Mouse (Mus musculus) erythroblast, embryonic 14.5 days (primary cell): ENCODE results near the gene Baz2b. TPM values are rescaled to one million over a fixed set of nuclear protein-coding genes. Genes with fewer than 3 reads are reported as not detected.

ENCODE experiments used
- H3K27me3 ChIP-seq: 2 replicates; pipeline ENCODE4 v1.6.1; 2012; ENCODE audit warnings: inconsistent platforms; ENCODE audit not compliant: control insufficient read depth
- H3K36me3 ChIP-seq: 2 replicates; pipeline ENCODE4 v1.6.1; 2012; ENCODE audit warnings: mild to moderate bottlenecking, inconsistent platforms; ENCODE audit not compliant: control insufficient read depth
- H3K4me1 ChIP-seq: 2 replicates; pipeline ENCODE4 v1.6.1; 2012; ENCODE audit warnings: inconsistent platforms; ENCODE audit not compliant: control insufficient read depth
- H3K4me3 ChIP-seq: replicated peaks from 2 replicates; pipeline ENCODE3; 2012; ENCODE audit warnings: moderate library complexity, mild to moderate bottlenecking, inconsistent platforms
- H3K9me3 ChIP-seq: 2 replicates; pipeline ENCODE4 v1.6.1; 2012; ENCODE audit warnings: low read length, inconsistent platforms, mixed read lengths; ENCODE audit not compliant: control insufficient read depth
- GATA1 ChIP-seq: IDR thresholded peaks from 2 replicates; pipeline ENCODE4 v1.6.1; 2012; ENCODE audit warnings: low read length, inconsistent platforms, mixed read lengths
- TAL1 ChIP-seq: IDR thresholded peaks from 3 replicates; pipeline ENCODE4 v1.6.1; 2012; ENCODE audit warnings: low read length, inconsistent platforms, mixed read lengths
- polyA plus RNA-seq: library from polyadenylated mRNA; stranded (reverse); fragments of >175 nt; gene quantifications from 2 replicates; pipeline ENCODE4 v1.2.3, GENCODE M21; 2012

The Baz2b gene
- polyA plus RNA-seq, 1 experiment, result 1.8 TPM

DNA sequence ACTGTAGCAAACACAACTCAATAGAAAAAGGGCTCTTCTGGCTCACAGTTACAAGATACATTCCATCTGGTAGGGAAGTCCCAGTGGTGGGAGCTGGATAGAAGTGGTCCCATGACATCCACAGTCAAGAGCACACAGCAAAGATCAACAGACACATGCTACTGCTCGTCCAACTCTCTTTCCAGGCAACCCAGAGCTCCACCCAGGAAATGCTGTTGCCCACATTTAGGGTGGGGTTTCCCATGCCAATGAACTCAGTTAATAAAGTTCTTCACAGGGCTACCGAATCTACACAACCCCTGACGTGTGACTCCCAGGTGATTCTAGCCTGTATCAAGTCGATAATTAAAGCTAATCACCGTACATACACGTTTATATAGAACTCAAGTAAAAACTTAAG, 5.5 kb downstream of the Baz2b start:
- H3K4me3 ChIP-seq, result no peak overlapping the region
- TF ChIP-seq GATA1, result no peak
- no peak for TF ChIP-seq TAL1
- H3K36me3 ChIP-seq, result peaks cover 39% of the 10 kb centered on the region
- H3K9me3 ChIP-seq, result no peaks in the 10 kb centered on the region
- peaks cover 27% of the 10 kb centered on the region for H3K4me1 ChIP-seq
- no peaks in the 10 kb centered on the region for H3K27me3 ChIP-seq

DNA sequence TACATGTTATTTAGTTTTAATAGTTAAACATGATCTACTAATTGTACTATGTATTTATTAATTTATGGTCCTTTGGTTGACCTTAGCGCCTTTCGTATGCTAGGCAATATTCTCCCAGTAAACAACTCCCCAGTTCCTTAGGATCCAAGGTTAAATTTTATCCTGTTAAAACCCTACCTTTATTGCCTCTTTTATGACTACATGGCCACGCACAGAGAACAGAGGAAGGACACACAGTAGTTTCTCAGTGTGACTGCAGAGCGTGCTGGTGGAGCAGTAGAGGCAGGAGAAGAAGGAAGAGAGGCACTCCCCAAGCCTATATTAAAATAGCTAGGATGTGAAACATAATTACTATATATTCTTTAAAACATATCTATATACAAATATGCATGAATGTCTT, 5.9 kb downstream of the Baz2b start:
- no peak overlapping the region for H3K4me3 ChIP-seq
- H3K27me3 ChIP-seq, result no peaks in the 10 kb centered on the region
- TF ChIP-seq TAL1 (no peak), GATA1 (no peak)
- no peaks in the 10 kb centered on the region for H3K9me3 ChIP-seq
- H3K36me3 ChIP-seq, result peaks cover 39% of the 10 kb centered on the region
- peaks cover 27% of the 10 kb centered on the region for H3K4me1 ChIP-seq

DNA sequence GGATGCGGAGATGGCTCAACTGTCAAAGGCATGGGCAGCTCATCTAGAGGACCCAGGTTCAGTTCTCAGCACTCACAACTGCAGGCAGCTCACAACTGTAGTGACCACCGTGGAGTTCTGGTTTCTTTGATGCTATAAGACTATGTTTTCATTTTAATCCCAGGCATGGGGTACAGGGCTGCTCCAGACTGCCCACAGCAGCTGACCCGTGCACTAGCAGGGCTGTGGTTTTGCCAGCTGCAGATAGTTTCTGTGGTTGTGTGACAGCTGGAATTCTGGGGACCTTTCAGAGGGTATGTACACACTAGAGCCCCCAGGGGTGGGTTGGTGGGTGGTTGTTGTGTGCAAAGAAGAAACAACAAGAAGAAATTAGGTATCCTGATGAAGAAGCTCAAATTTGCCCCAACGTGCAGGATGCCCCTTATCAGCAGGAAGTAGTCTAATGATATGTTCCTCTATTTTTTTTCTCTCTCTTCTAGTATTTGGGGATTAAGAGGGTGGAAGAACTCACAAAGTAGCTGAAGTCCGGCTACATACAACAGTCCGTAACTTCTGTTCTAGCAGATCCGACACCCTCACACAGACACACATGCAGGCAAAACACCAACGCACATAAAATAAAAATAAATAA, 6.6 kb downstream of the Baz2b start:
- TF ChIP-seq TAL1 (no peak), GATA1 (no peak)

DNA sequence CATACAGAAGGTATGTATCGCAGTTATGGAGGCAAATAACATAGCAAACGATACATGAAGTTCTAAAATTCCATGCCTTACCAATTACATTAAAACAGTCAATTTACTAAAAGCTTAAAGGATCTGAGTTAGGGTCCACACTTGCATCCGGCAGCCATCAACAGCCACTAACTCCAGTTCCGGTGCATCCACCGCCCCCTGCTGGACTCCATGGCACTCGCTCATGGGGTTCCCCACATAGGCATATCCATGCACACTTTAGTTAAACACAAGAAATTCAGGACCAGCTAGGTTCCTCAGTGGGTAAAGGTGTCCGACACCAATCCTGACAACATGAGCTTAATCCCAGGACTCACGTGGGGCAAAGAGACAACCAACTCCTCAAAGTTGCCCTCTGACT, 9.0 kb downstream of the Baz2b start:
- no peak overlapping the region for H3K4me3 ChIP-seq
- H3K27me3 ChIP-seq, result no peaks in the 10 kb centered on the region
- no peaks in the 10 kb centered on the region for H3K9me3 ChIP-seq
- H3K36me3 ChIP-seq, result peaks cover 26% of the 10 kb centered on the region
- H3K4me1 ChIP-seq, result peaks cover 20% of the 10 kb centered on the region
- TF ChIP-seq GATA1 (no peak), TAL1 (no peak)

More for the DNA sequence above, 6.6 kb downstream of the Baz2b start:
- Histone ChIP-seq H3K4me1 (peaks cover 26% of the 10 kb centered on the region), H3K27me3 (no peaks in the 10 kb centered on the region), H3K4me3 (no peak overlapping the region), H3K36me3 (peaks cover 39% of the 10 kb centered on the region), H3K9me3 (no peaks in the 10 kb centered on the region)

DNA sequence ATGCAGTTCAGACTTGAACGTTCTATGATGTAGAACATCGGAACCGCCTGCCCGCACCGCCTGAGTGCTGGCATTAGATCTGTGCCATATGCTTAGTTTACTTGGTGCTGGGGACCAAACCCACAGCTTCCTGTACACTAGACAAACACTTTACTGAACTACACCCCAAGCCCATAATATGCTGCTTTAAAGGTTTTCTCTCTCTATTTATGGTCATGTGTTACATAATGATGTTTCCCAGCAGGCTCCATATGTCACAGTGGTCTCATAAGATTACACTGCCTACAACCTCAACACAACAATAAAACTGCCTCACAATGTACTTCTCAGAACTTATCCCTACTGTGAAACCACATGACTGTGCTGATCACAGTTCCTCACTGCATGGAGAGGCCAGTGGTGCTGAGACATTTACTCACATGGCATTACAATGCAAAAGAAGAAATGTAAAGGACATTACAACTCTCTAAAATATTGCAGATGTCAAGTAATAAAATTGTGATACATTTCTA, 9.5 kb downstream of the Baz2b start:
- no peaks in the 10 kb centered on the region for H3K27me3 ChIP-seq
- no peak overlapping the region for H3K4me3 ChIP-seq
- H3K9me3 ChIP-seq, result no peaks in the 10 kb centered on the region
- peaks cover 20% of the 10 kb centered on the region for H3K4me1 ChIP-seq
- TF ChIP-seq GATA1, result no peak
- no peak for TF ChIP-seq TAL1
- H3K36me3 ChIP-seq, result peaks cover 20% of the 10 kb centered on the region

DNA sequence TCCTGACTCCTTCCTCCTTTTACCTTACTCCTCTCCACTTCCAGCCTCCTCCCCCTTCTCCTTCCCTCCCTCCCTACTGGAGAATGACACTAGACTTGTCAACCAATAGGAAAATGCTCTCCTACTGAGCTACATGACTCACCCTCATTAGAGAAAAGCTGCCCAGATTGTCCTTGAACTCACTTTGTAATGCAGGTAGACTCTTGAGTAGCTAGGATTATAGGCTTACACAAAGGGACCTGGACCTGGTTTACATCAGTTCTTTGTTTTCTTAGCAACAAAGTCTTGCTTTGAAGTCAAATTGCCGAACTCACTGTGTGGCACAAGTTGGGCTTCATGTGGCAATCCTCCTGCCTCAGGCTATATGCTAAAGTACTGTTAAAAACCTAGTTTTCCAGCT, 12.8 kb downstream of the Baz2b start:
- peaks cover 7% of the 10 kb centered on the region for H3K4me1 ChIP-seq
- no peak for TF ChIP-seq TAL1
- no peak for TF ChIP-seq GATA1
- no peaks in the 10 kb centered on the region for H3K27me3 ChIP-seq
- H3K9me3 ChIP-seq, result no peaks in the 10 kb centered on the region
- no peak overlapping the region for H3K4me3 ChIP-seq
- H3K36me3 ChIP-seq, result no peaks in the 10 kb centered on the region

DNA sequence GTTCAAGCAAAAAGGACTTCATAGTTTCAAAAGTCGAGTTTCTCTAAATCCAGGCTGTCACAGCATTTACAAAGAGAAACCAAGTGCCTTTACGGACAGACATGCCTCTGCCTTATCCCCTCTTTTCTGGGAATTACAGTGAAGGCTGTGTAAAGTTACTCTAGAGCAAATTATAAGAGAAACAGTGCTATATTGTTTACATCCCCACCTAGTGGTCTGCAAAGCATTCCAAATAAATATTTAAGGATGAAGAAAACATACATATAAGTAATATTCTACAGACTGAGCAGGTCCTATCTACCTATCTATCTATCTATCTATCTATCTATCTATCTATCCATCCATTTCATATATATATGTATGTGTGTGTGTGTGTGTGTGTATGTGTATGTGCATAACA, 27.9 kb downstream of the Baz2b start:
- no peaks in the 10 kb centered on the region; the same call in 1 of the 2 replicates for H3K4me1 ChIP-seq
- TF ChIP-seq TAL1 (no peak), GATA1 (no peak)
- no peaks in the 10 kb centered on the region for H3K36me3 ChIP-seq
- H3K9me3 ChIP-seq, result no peaks in the 10 kb centered on the region
- no peaks in the 10 kb centered on the region for H3K27me3 ChIP-seq
- H3K4me3 ChIP-seq, result no peak overlapping the region

DNA sequence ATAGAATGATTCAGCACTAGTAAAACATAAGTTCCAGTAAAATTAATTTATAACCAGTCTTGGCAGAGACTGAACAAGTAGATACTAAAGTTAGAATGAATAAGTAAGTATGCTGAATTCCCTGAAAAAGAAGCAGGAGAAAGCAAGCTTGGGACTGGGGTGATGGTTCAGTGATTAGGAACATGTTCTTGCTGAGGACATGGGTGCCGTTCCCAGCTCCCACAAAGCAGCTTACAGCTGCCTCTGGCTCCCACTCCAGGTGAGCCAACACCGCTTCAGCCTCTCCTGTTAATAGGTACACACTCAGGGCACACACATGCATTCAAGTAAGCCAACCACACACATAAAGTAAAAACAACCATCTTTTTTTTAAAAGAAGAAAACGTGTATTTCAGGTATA, 32.1 kb downstream of the Baz2b start:
- Histone ChIP-seq H3K4me3 (no peak overlapping the region), H3K9me3 (no peaks in the 10 kb centered on the region), H3K27me3 (no peaks in the 10 kb centered on the region), H3K36me3 (no peaks in the 10 kb centered on the region), H3K4me1 (no peaks in the 10 kb centered on the region)
- TF ChIP-seq GATA1 (no peak), TAL1 (no peak)

DNA sequence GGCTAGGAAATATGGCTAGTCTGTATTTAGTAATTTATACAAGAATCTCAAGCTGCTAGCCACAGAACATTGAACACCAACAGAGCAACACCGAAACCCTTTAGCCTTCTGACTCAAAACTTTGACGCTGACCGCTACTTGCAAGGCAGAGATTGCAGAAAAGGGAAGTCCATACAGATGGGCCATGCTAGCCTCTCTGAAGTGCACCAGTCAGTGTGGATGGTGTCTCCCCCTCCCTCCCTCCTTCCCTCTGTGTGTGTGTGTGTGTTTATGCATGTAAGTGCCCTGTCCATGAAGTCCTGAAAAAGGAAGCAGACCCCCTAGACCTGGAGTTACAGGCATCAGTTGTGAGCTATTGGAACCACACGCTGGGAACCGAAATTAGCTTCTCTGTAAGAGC, 33.6 kb downstream of the Baz2b start:
- no peaks in the 10 kb centered on the region for H3K36me3 ChIP-seq
- H3K9me3 ChIP-seq, result no peaks in the 10 kb centered on the region
- no peaks in the 10 kb centered on the region for H3K27me3 ChIP-seq
- H3K4me1 ChIP-seq, result peaks cover 2% of the 10 kb centered on the region
- no peak overlapping the region for H3K4me3 ChIP-seq
- TF ChIP-seq TAL1 (no peak), GATA1 (no peak)

DNA sequence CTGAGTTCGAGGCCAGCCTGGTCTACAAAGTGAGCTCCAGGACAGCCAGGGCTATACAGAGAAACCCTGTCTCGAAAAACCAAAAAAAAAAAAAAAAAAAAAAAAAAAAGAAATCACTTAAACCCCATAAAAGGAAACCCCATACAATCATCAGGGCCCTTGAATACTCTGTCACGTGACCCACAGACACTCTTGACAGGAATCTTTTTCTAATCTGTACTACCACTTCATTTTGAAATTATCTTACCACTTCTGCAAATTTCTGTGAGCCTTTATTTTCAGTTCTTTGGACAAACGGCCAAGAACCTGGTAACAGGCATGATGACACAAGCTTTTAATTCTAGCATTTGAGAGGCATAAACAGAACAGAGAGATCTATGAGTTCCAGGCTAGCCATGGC, 34.6 kb downstream of the Baz2b start:
- H3K4me1 ChIP-seq, result peaks cover 2% of the 10 kb centered on the region
- no peaks in the 10 kb centered on the region for H3K9me3 ChIP-seq
- H3K36me3 ChIP-seq, result no peaks in the 10 kb centered on the region
- H3K27me3 ChIP-seq, result no peaks in the 10 kb centered on the region
- no peak for TF ChIP-seq TAL1
- no peak for TF ChIP-seq GATA1
- no peak overlapping the region for H3K4me3 ChIP-seq
